Mouse (Mus musculus) ES-Bruce4 (cell line): ENCODE results near the gene Oprd1. TPM values are rescaled to one million over a fixed set of nuclear protein-coding genes. Genes with fewer than 3 reads are reported as not detected.

Source experiments
- H3K27ac ChIP-seq: 2 replicates; pipeline ENCODE4 v1.5.1; 2012; ENCODE audit warnings: low read length, inconsistent platforms; ENCODE audit not compliant: insufficient read depth
- H3K27me3 ChIP-seq: 2 replicates; pipeline ENCODE4 v1.6.1; 2012; ENCODE audit warnings: mild to moderate bottlenecking, low read length, inconsistent platforms; ENCODE audit not compliant: control insufficient read depth, poor library complexity, insufficient read depth, severe bottlenecking
- H3K36me3 ChIP-seq: 2 replicates; pipeline ENCODE4 v1.6.1; 2012; ENCODE audit warnings: inconsistent platforms, mild to moderate bottlenecking, low read length, moderate library complexity; ENCODE audit not compliant: control insufficient read depth, poor library complexity, insufficient read depth, severe bottlenecking
- H3K4me1 ChIP-seq: one replicate; pipeline ENCODE4 v1.8.1; 2011; ENCODE audit warnings: low read length; ENCODE audit not compliant: control insufficient read depth, insufficient read depth
- H3K4me3 ChIP-seq: 2 replicates; pipeline ENCODE4 v1.5.1; 2011; ENCODE audit warnings: low read depth, mild to moderate bottlenecking, low read length
- H3K9ac ChIP-seq: 2 replicates; pipeline ENCODE4 v1.6.1; 2012; ENCODE audit warnings: low read depth, mild to moderate bottlenecking, inconsistent platforms; ENCODE audit not compliant: poor library complexity, severe bottlenecking
- H3K9me3 ChIP-seq: replicated peaks from 2 replicates; pipeline ENCODE4 v1.6.1; 2012; ENCODE audit warnings: mild to moderate bottlenecking, low read length, inconsistent platforms; ENCODE audit not compliant: control insufficient read depth, poor library complexity, insufficient read depth, severe bottlenecking
- CTCF ChIP-seq: IDR thresholded peaks from one replicate; pipeline ENCODE4 v1.8.1; 2011; ENCODE audit warnings: low read depth, low read length
- EP300 ChIP-seq: IDR thresholded peaks from 2 replicates; pipeline ENCODE4 v1.6.1; 2011; ENCODE audit warnings: low read depth, low read length; ENCODE audit not compliant: insufficient read depth
- POLR2A ChIP-seq: IDR thresholded peaks from one replicate; pipeline ENCODE4 v1.8.1; 2011; ENCODE audit warnings: low read length; ENCODE audit not compliant: insufficient read depth
- polyA plus RNA-seq: library from polyadenylated mRNA; stranded (reverse); fragments of >200 nt; gene quantifications from 2 replicates; pipeline ENCODE4 v1.2.4, GENCODE M21; 2011; ENCODE audit warnings: low read depth; ENCODE audit not compliant: missing spikeins, insufficient read depth, insufficient read length

Oprd1 gene
- polyA plus RNA-seq, 1 experiment, result 0.54 TPM

DNA sequence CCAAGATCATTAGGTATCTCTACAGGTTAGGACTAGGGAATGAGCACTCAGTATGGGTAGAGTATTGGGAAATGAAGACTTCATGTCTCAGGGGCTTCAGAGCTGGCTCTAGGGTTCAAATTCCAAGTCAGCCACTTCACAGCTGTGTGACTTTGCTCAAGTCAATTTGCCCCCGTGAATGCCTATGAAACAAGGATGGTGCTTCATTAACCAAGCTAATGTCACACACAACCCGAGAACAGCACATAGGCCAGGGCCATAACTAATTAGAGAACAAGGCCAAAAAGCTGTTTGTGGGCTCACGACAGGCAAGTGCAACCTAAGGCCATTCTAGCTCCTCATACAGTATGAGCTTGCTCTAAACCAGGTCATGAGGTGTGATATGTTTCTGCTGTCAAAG is 72.1 kb downstream of the Oprd1 start:
- H3K4me3 ChIP-seq, result no peak overlapping the region
- no peak for TF ChIP-seq EP300
- no peak for TF ChIP-seq CTCF
- TF ChIP-seq POLR2A, result no peak
- H3K4me1 ChIP-seq, result peaks cover 1% of the 10 kb centered on the region
- H3K36me3 ChIP-seq, result no peaks in the 10 kb centered on the region
- H3K9ac ChIP-seq, result no peak overlapping the region
- no peaks in the 10 kb centered on the region for H3K27me3 ChIP-seq
- no peaks in the 10 kb centered on the region for H3K9me3 ChIP-seq
- H3K27ac ChIP-seq, result no peak overlapping the region

DNA sequence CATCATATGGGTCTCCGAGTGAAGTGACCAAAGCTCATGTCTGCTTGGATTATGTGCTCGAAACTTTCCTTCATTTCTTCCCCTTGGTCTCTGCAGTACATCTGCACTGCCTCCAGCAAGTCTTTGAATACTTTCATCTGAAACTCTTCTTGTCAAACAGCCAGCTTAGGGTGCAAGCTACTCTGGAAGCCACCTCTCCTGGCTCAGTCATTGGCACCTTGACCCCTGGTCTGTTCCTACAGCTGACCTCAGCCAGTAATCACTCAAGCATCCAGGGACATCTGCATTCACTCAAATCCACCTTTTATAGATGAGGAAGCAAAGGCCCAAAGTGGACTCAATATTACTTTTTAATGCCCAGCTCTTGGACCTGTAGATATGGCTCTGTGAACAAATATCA is 72.6 kb downstream of the Oprd1 start:
- TF ChIP-seq EP300 (no peak), CTCF (no peak), POLR2A (no peak)
- no peak overlapping the region for H3K9ac ChIP-seq
- no peaks in the 10 kb centered on the region for H3K36me3 ChIP-seq
- no peak overlapping the region for H3K4me3 ChIP-seq
- no peaks in the 10 kb centered on the region for H3K9me3 ChIP-seq
- peaks cover 1% of the 10 kb centered on the region for H3K4me1 ChIP-seq
- no peak overlapping the region for H3K27ac ChIP-seq
- no peaks in the 10 kb centered on the region for H3K27me3 ChIP-seq

DNA sequence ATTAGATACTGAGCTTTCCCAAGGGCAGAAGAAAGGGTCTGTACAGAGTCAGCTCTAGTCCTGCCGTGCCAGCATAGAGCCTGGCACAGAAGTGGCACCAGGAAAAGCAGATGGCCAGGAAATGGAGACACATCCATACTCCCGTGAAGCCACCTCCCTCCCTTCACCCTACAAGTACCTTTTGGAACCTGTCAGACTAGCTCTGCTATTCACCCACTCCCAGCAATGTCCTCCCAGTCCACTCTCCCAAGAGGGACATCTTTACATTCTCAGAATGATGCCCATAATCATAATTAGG is 76.4 kb downstream of the Oprd1 start:
- H3K9ac ChIP-seq, result no peak overlapping the region
- H3K27me3 ChIP-seq, result no peaks in the 10 kb centered on the region

DNA sequence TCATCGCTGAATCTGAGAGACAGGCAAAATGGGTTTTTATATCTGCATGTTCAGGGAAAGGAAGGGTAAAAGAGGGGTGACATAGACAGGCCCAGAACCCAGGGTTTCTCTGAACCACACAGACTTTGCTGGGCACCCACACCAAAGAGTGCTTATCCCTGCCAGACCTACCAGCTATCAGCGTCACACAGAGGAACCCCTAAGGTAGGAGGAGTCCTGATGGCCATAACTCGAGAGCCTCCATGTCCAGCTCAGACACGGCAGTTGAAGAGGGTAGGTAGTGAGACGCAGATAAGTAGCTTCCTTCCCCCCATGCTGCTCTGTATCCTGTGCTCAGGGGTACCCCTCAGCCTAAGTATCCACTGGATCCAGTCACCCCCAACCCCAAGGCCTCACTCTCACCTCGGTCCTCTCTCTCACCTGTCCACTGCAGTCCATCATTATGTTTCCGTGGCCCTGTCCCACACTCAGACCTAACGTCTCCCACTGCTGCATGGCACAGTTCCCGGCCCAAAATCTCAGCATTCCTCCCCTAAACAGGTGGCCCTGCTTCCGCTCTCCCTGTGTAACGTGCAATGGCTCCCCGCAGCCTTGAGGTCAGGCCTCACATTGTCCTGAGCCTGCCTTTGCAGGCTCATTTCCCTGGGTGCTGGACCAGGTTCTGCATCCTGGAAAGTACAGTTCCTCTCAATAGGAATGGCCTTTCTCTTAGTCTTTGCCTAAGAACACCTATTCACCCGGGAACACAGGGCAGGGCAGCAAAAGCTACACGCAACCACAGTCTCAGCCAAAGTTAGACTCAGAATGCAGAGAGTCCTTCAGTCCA is 77.0 kb downstream of the Oprd1 start:
- Histone ChIP-seq H3K4me1 (no peaks in the 10 kb centered on the region), H3K36me3 (no peaks in the 10 kb centered on the region), H3K27me3 (no peaks in the 10 kb centered on the region), H3K4me3 (no peak overlapping the region), H3K27ac (no peak overlapping the region), H3K9me3 (no peaks in the 10 kb centered on the region), H3K9ac (no peak overlapping the region)
- TF ChIP-seq EP300 (no peak), CTCF (no peak)

More for the DNA sequence above, 76.4 kb downstream of the Oprd1 start:
- Histone ChIP-seq H3K4me1 (no peaks in the 10 kb centered on the region), H3K9me3 (no peaks in the 10 kb centered on the region), H3K27ac (no peak overlapping the region), H3K36me3 (no peaks in the 10 kb centered on the region), H3K4me3 (no peak overlapping the region)
- TF ChIP-seq CTCF (no peak), POLR2A (no peak), EP300 (no peak)

DNA sequence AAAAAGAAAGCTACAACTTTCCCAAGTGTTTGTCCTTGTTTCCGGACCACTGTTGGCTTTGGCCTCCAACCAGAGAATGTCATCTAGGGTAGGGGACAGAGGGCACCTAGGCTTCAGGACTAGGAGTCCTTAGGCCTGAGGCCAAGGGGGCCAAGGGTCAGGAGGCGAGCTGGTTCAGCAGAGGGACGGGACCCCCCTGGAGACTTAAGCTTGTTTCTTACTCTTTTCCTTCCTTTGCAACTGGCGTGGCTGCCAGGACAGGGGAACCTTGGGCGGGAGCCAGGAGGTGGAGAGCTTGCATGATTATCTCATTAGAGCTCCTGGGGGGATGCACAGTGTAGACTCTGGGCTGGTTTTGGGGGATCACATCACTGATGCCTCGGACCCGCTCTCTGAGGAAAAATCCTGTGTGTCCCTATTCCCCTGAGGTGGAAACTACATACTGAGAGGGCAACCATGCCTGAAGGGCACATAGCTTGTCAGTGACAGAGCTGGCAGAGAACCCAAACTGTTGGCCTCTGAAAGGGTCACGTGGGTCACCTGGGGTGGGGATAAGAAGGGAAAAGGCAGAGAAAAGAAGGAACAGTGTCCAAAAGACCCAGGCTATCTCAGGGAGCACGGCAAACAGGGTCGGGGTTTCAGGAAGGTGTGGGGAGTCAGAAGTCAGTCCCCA is 78.0 kb downstream of the Oprd1 start:
- H3K27ac ChIP-seq, result no peak overlapping the region

DNA sequence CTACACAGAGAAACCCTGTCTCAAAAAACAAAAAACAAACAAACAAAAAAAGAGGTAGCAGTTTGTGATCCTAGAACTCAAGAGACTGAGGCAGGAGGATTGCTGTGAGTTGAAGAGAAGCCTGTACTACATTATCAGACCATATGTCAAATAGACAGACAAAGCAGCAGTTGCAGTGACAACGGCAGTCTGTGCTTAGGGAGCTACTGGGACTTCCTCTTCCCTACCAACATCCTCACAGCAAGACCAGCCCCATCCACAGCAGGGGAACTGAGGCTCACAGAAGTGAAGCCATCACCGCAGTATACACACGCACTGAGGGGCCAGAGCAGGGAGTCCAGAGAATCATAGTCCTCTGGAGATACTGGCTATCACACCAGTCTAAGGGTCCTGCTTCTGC is 78.7 kb downstream of the Oprd1 start:
- no peak overlapping the region for H3K4me3 ChIP-seq

More for the DNA sequence above, 78.0 kb downstream of the Oprd1 start:
- H3K4me1 ChIP-seq, result no peaks in the 10 kb centered on the region
- no peak for TF ChIP-seq EP300
- no peak for TF ChIP-seq POLR2A
- TF ChIP-seq CTCF, result no peak
- H3K36me3 ChIP-seq, result no peaks in the 10 kb centered on the region
- no peak overlapping the region for H3K4me3 ChIP-seq
- H3K9ac ChIP-seq, result no peak overlapping the region
- no peaks in the 10 kb centered on the region for H3K27me3 ChIP-seq
- H3K9me3 ChIP-seq, result no peaks in the 10 kb centered on the region

More for the DNA sequence above, 78.7 kb downstream of the Oprd1 start:
- Histone ChIP-seq H3K9ac (no peak overlapping the region), H3K27ac (no peak overlapping the region), H3K27me3 (no peaks in the 10 kb centered on the region), H3K4me1 (no peaks in the 10 kb centered on the region), H3K9me3 (no peaks in the 10 kb centered on the region), H3K36me3 (no peaks in the 10 kb centered on the region)
- TF ChIP-seq EP300 (no peak), CTCF (no peak), POLR2A (no peak)
